Mouse (Mus musculus): ENCODE measurements at regions not wholly inside any gene's neighbourhood (a gene's known extent, or its start where the extent isn't known, plus 50 kb on each side); places are given as distances from the start of the nearest gene placed in this dataset.

GRCm38 (mm10) chr3:50888571-50889210 is 335.6 kb upstream of the Noct start:
- no peak for DNase-seq

GRCm38 (mm10) chr3:50890537-50890936 is 333.7 kb upstream of the Noct start:
- no peak for DNase-seq

GRCm38 (mm10) chr3:50898179-50898578 is 326.1 kb upstream of the Noct start:
- no peak for DNase-seq

DNA sequence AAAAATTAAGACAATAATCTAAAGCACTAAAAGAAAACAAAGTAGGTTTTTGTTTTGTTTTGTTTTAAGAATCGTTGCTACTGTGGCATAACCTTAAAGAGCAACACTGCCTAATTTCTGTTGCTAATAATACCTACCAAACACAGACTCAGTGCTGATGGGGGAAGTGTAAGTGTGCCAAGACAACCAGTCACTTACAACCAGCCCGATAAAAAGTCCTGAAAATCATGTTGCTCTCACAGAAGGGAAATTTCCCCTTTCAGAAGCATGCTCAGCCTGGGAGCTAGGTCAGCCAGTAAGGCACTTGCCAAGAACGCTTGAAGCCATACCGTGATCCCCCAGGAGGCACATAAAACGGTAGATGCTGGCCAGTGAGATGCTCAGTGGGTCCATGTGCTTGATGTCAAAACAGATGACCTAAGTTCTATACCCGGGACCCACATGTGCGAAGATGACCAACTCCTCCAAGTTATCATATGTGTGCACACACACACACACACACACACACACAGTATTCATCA is 324.4 kb upstream of the Noct start:
- DNase-seq, result no peak

DNA sequence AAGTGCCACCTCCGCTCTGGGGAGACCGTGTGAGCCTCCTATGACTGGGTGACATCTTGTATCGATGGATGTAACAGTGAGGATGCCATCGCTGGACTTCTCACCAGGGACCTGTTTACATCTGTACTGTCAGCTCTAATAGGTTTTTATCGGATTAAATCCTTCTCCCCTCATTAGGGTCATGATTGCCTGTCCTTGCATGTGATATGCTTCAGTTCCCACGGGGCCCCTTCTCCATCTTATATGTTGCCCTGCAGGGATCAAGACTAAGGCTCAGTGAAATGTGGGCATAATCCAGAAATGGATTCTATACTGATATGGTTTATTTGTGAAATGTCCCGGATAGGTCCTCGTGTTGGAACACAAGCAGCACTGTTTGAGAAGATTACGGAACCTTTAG is 323.7 kb upstream of the Noct start:
- DNase-seq, result no peak

- no peak for DNase-seq
Observed at GRCm38 (mm10) chr3:50901321-50901720, 322.9 kb upstream of the Noct start.

- DNase-seq, result no peak
Observed at GRCm38 (mm10) chr3:50902933-50903332, 321.3 kb upstream of the Noct start.

DNA sequence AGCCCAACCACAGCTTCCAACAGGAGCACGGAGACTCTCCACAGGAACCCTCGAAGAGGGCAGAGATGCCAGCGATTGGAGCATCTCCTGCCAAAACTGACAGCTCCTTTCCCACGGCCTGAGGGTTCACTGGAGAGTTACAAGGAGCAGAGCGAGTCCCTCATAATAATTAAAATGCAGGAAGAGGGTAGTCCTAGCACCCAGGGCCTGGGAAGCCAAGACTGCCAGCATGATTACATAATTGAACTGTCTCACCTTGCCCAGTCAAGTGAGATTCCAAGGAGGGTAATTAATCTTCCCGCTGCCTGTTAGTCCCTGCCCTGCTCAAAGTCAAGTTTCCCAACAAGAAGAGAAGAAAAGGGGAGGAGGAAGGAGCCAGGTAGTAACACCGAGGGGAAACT is 319.5 kb upstream of the Noct start:
- DNase-seq, result no peak

- DNase-seq, result no peak
Observed at GRCm38 (mm10) chr3:50905274-50905992, 318.8 kb upstream of the Noct start.

GRCm38 (mm10) chr3:50905993-50906831 is 318.0 kb upstream of the Noct start:
- peak; percentile 93 for DNase-seq

- no peak for DNase-seq
Observed at GRCm38 (mm10) chr3:50912980-50913518, 311.2 kb upstream of the Noct start.

DNA sequence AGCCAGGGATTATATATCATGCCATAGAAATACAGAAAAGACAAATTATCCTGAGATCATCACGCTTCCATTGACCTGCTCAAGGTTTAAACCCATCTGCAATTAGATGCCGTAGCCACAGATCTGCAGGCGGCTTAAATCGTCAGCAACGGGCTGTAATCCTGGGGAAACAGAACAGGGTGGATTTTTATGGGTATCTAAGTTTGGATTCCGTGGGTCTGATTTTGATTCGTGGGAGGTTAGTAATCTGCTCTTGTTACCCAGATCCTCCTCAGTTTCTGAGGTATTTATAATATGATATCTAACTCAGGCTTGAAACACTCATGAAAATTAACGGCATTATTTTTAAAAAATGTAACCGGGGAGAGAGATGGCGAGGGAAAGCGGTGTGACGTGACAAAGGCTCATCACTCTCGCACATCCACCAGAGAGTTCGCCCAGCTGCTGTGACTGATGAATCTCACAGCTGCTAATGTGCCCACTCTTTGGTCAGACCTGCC is 309.3 kb upstream of the Noct start:
- DNase-seq, result no peak

DNA sequence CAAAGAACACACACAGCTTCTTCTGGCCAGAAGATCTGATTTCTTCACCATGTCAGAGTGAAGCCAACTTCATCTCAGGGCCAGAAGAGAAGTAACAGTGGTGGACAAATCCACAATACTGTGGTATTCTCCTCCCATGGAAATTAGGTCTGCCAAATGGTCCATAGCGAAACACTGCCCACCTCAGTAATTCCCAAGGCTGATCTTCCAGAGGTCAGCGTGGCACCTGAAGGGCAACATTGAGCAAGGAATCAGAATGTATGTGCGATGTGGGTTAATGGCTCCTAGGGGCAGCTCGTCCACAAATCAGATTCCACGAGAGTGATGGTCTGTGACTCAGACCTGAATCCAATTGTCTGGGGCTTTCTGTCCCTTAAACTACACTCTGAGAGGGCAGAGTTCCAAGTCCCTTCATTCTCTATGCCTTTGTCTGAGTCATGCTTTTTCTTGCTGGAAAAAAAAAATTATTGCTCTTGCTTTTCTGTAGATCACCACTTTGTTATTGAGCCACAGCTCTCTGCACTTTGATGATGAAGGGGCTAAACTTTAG is 307.9 kb upstream of the Noct start:
- DNase-seq, result no peak

DNA sequence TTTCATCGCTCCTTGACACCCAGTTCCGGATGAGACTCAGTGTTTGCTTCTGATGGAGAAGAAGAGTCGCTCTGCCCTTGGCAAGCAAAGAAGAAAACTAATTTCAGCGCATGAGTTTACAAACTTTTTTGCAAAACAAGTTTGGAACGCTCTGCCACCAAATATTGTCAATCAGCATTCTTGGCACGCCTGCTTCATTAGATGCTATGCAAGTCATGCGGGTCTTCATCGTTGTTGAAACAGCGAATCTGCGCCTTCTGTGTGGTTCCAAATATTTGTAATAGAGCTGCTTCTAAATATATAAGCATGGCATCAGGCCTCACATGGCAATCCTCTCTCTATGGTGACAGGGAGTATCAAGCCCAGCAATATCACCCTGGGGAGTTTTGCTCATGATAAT is 301.9 kb upstream of the Noct start:
- DNase-seq, result no peak

DNA sequence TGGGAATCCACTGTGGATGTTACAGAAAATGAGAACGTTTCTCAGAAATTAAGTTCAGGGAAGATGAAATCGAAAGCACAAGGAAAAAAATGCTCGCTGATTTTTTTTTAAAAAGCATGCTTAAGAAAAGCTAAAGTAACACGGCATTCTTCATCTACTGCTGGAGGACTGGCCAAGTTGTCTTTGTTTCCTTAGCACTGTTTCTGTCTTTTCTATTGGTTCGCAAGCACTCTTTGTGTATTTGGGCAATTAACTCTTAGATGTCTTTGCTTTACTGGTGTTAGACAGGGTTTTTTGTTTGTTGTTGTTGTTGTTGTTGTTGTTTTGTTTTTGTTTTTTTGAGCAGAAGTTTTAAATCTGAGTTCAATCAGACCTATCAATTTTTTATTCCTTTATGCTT is 301.4 kb upstream of the Noct start:
- DNase-seq, result no peak

DNA sequence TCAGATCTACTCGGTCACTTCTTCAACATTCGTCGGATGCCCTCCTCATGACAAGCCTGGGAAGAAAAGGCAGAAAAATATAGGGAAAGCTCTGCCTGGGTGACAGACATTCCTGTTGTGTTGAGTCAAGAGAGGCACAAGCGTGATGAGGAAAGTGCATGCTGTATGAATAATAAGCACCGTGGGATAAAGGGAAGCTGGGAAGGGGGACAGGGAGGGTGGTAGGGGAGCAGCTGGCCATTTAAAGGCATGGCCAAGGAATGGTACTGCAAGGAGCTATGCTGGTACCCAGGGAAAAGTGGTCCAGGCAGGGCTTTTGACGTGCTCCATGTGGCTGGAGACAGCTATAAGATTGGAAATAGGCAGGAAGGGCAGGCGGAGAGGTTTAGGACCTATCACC is 300.9 kb upstream of the Noct start:
- no peak for DNase-seq

DNA sequence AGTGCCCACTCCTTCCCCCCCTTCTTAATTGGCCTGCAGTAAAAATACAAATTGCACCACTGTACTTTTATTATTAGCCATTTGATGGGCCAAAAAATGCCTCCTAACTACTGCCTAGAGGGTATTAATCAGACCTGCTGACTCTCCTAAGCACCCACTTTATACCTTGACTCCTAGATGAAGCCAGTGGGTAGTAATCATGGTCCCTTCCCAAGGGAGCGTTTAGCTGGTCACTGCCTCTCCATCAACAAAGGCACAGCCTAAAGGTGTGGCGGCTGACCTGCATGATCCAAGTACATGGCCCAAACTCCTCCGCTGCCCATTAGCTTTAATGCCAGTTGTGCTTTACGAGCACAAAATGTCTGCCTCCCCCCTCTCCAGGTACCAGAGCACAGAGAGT is 296.9 kb upstream of the Noct start:
- no peak for DNase-seq

- DNase-seq, result no peak
Observed at GRCm38 (mm10) chr3:50929013-50929412, 295.2 kb upstream of the Noct start.

DNA sequence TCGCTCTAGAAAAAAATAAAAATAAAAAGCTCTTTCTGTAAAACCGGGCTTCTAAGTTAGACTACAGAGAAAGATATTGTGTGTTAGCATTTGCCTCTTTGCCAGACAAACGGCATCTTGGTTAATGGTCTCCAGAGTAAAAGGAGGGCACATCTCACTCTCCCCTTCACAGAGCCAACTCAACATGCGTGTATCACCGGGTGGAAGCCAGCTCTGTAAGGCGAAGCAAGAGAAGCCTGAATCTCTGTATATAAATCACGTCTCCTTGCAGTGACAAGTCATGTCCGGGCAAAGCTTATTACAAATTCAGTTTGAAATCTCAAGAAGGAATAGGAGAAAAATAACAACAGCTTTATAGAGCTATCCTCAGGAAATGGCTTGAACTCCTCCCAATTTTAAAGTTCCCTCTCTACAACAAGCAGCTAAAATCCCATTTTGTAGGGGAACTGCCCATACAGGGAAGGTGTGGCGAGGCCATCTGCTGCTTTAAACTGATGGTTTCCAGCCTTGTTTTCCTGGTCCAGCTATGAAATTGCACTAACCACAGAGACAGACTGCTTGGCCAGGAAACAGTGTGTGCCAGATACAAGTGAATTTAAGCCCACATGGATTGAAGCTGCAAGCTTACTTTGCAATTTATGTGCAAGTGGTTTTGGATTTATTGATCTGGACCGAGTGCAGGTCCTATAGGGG is 291.7 kb upstream of the Noct start:
- DNase-seq, result no peak

- DNase-seq, result no peak
Observed at GRCm38 (mm10) chr3:50933090-50933443, 291.2 kb upstream of the Noct start.

DNA sequence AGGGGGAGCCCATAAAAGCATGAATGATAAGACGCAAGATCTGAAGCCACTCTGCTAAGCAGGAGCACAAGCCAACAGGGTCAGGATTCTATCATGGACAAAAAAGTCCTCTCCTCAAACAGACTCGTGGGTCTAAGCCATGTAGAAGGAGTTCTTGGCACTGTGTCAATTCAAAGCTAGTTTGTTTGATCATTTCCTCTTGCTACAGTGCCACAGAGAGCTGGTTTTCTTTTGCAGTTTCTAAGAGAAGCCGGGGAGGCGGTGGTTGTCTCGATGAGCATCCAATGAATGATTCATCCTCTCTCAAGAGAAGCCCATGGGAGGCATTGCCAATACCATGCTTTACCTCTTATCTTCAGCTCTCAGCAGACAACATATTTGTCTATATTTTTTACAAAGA is 284.6 kb upstream of the Noct start:
- DNase-seq, result no peak

DNA sequence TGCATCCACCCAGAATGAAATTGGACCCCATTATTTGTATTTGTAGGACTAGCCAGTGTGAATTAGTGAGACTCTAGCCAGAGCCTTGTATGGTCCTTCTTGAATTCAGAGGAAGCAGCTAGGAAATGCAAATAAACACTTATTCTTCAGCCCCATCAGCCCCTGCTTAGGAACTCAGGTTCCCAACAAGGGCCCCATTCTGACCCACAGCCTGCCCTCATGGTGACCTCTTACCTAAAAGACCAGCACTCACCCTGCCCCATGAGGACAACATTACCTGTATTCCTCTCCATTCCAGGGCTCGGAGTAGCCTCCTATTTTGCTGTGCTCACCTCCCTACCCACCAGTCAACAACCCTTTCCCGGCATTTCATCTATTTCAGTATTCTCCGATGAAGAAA is 283.6 kb upstream of the Noct start:
- no peak for DNase-seq
